In genomic region chr14:55852646-55853551, GRCm38 (mm10) we compare ENCODE assay signal across 8 mouse cellular contexts. TPM values are rescaled to one million over a fixed set of nuclear protein-coding genes. Genes with fewer than 3 reads are reported as not detected.
DNase-seq lines count a peak whose midpoint lies in the region; ATAC-seq lines count a peak whose summit lies in the region.

No protein-coding gene starts in this region.

- H3K27ac ChIP-seq in hindbrain, embryonic 14.5 days, result peak overlapping the region; percentile 86
- H3K27ac ChIP-seq in midbrain, embryonic 12.5 days (replicated peaks), result peak overlapping the region; percentile 89

- no peaks in the 10 kb centered on the region for H3K36me3 ChIP-seq in hindbrain, embryonic 14.5 days (replicated peaks; ENCODE audit: control insufficient read depth, insufficient read depth)
- no peaks in the 10 kb centered on the region for H3K36me3 ChIP-seq in midbrain, embryonic 12.5 days

- H3K4me3 ChIP-seq in hindbrain, embryonic 14.5 days (replicated peaks; ENCODE audit: low read length), result peak overlapping the region; percentile 68
- H3K4me3 ChIP-seq in midbrain, embryonic 12.5 days, result peak overlapping the region; percentile 62

- peak; percentile 81 for ATAC-seq in hindbrain, embryonic 14.5 days (ENCODE audit: low FRiP score)
- ATAC-seq in midbrain, embryonic 12.5 days (ENCODE audit: low FRiP score, low read depth), result peak; percentile 64
- no peak for ATAC-seq in granulocyte monocyte progenitor cell, adult 5-6 weeks (replicated peaks; ENCODE audit: poor library complexity, severe bottlenecking)

- intact Hi-C loops in left cerebral cortex, postnatal 10 days (cut with DNase I), result no loop called here
- intact Hi-C loops in left cerebral cortex, postnatal 25 days (cut with DNase I), result no loop called here

- peak; percentile 27 to 72 for DNase-seq in left cerebral cortex, postnatal 10 days (ENCODE audit: extremely low spot score in 1 of 2, low spot score in 2 of 2)
- no peak for DNase-seq in left cerebral cortex, postnatal 25 days (ENCODE audit: low spot score in 2 of 2)
- DNase-seq in embryo, embryonic 9.5 days (ENCODE audit: extremely low spot score), result peak; percentile 82
- peak; percentile 61 for DNase-seq in hindbrain, embryonic 14.5 days (ENCODE audit: low spot score)
- no peak for DNase-seq in natural killer cell, adult 2 months (ENCODE audit: low spot score in 2 of 2)
- no peak for DNase-seq in adrenal gland, adult (ENCODE audit: inconsistent age in 2 of 2, low spot score in 1 of 2)

- H3K27me3 ChIP-seq in hindbrain, embryonic 14.5 days (ENCODE audit: control insufficient read depth, insufficient read depth, low read length), result no peaks in the 10 kb centered on the region
- no peaks in the 10 kb centered on the region for H3K27me3 ChIP-seq in midbrain, embryonic 12.5 days

- H3K4me2 ChIP-seq in hindbrain, embryonic 14.5 days (replicated peaks), result peak overlapping the region; percentile 88
- peak overlapping the region; percentile 85 for H3K4me2 ChIP-seq in midbrain, embryonic 12.5 days (replicated peaks)

- H3K9me3 ChIP-seq in hindbrain, embryonic 14.5 days (ENCODE audit: control insufficient read depth, low read length), result no peaks in the 10 kb centered on the region
- no peaks in the 10 kb centered on the region for H3K9me3 ChIP-seq in midbrain, embryonic 12.5 days

- H3K9ac ChIP-seq in hindbrain, embryonic 14.5 days, result peak overlapping the region; percentile 88; the same call in 1 of the 2 replicates
- H3K9ac ChIP-seq in midbrain, embryonic 12.5 days (replicated peaks), result peak overlapping the region; percentile 80; the same call in 1 of the 2 replicates

- 5% methylated on average over 11 of the region's 11 CpGs for WGBS in hindbrain, embryonic 14.5 days
- 4% methylated on average over 11 of the region's 11 CpGs for WGBS in midbrain, embryonic 12.5 days

- peaks cover 45% of the 10 kb centered on the region for H3K4me1 ChIP-seq in hindbrain, embryonic 14.5 days (replicated peaks; ENCODE audit: control insufficient read depth, insufficient read depth, low read length)
- H3K4me1 ChIP-seq in midbrain, embryonic 12.5 days, result peaks cover 51% of the 10 kb centered on the region

RNA-seq across cellular contexts. Expression of gene Nynrin, which starts 0.9 kb away (rescaled TPM):
- total RNA-seq in left cerebral cortex, postnatal 10 days (2021), result 10 to 100 TPM; 12.3 to 13.1 TPM
- 10 to 100 TPM in 1 of 2 experiments, 1 to 10 TPM in 1; 6.5 to 10.5 TPM for total RNA-seq in left cerebral cortex, postnatal 25 days (2021)
- 10.8 and 11.7 TPM in 2 replicates for polyA plus RNA-seq in hindbrain, embryonic 14.5 days (2014; fragmentation: Nextera tagmentation; extraction: Ambion mirVana)
- polyA plus RNA-seq in midbrain, embryonic 12.5 days (2016; fragmentation: Nextera tagmentation; extraction: Ambion mirVana), result 27.6 and 28.0 TPM in 2 replicates
- total RNA-seq in granulocyte monocyte progenitor cell, adult 5-6 weeks (2014; fragmentation: Nextera tagmentation), result 4.1 and 7.6 TPM in 2 replicates
- 2.4 and 3.3 TPM in 2 replicates for total RNA-seq in granulocyte monocyte progenitor cell, adult 5-6 weeks (2017)

RNA-seq across cellular contexts. Expression of gene Nfatc4, which starts 30.0 kb away (rescaled TPM):
- total RNA-seq in left cerebral cortex, postnatal 10 days (2021), result 1 to 10 TPM; 3.9 to 4.1 TPM
- 1 to 10 TPM; 1.3 to 2.6 TPM for total RNA-seq in left cerebral cortex, postnatal 25 days (2021)
- polyA plus RNA-seq in hindbrain, embryonic 14.5 days (2014; fragmentation: Nextera tagmentation; extraction: Ambion mirVana), result 9.4 and 10.1 TPM in 2 replicates
- polyA plus RNA-seq in midbrain, embryonic 12.5 days (2016; fragmentation: Nextera tagmentation; extraction: Ambion mirVana), result 20.2 and 24.0 TPM in 2 replicates
- total RNA-seq in granulocyte monocyte progenitor cell, adult 5-6 weeks (2014; fragmentation: Nextera tagmentation), result not detected in 2 replicates
- total RNA-seq in granulocyte monocyte progenitor cell, adult 5-6 weeks (2017), result not detected in 2 replicates

RNA-seq across cellular contexts. Expression of gene Cbln3, which starts 31.3 kb away (rescaled TPM):
- total RNA-seq in left cerebral cortex, postnatal 10 days (2021), result under 1 TPM; 0.28 to 0.65 TPM
- total RNA-seq in left cerebral cortex, postnatal 25 days (2021), result under 1 TPM; 0.14 to 0.25 TPM
- polyA plus RNA-seq in hindbrain, embryonic 14.5 days (2014; fragmentation: Nextera tagmentation; extraction: Ambion mirVana), result 0.51 and 0.56 TPM in 2 replicates
- 0.12 and 0.15 TPM in 2 replicates for polyA plus RNA-seq in midbrain, embryonic 12.5 days (2016; fragmentation: Nextera tagmentation; extraction: Ambion mirVana)
- not detected in 2 replicates for total RNA-seq in granulocyte monocyte progenitor cell, adult 5-6 weeks (2014; fragmentation: Nextera tagmentation)
- total RNA-seq in granulocyte monocyte progenitor cell, adult 5-6 weeks (2017), result not detected in 2 replicates

RNA-seq across cellular contexts. Expression of gene Khnyn, which starts 31.8 kb away (rescaled TPM):
- total RNA-seq in left cerebral cortex, postnatal 10 days (2021), result 10 to 100 TPM in 1 of 2 experiments, 1 to 10 TPM in 1; 9.8 to 11.3 TPM
- total RNA-seq in left cerebral cortex, postnatal 25 days (2021), result 10 to 100 TPM; 10.1 to 10.7 TPM
- polyA plus RNA-seq in hindbrain, embryonic 14.5 days (2014; fragmentation: Nextera tagmentation; extraction: Ambion mirVana), result 6.6 and 7.0 TPM in 2 replicates
- polyA plus RNA-seq in midbrain, embryonic 12.5 days (2016; fragmentation: Nextera tagmentation; extraction: Ambion mirVana), result 21.5 and 22.4 TPM in 2 replicates
- 8.8 and 12.8 TPM in 2 replicates for total RNA-seq in granulocyte monocyte progenitor cell, adult 5-6 weeks (2014; fragmentation: Nextera tagmentation)
- 12.4 and 14.7 TPM in 2 replicates for total RNA-seq in granulocyte monocyte progenitor cell, adult 5-6 weeks (2017)

RNA-seq across cellular contexts. Expression of gene Sdr39u1, which starts 47.2 kb away (rescaled TPM):
- 10 to 100 TPM; 90.4 to 96.1 TPM for total RNA-seq in left cerebral cortex, postnatal 10 days (2021)
- total RNA-seq in left cerebral cortex, postnatal 25 days (2021), result 10 to 100 TPM; 96.3 to 96.9 TPM
- polyA plus RNA-seq in hindbrain, embryonic 14.5 days (2014; fragmentation: Nextera tagmentation; extraction: Ambion mirVana), result 131 and 138 TPM in 2 replicates
- polyA plus RNA-seq in midbrain, embryonic 12.5 days (2016; fragmentation: Nextera tagmentation; extraction: Ambion mirVana), result 41.3 and 44.6 TPM in 2 replicates
- total RNA-seq in granulocyte monocyte progenitor cell, adult 5-6 weeks (2014; fragmentation: Nextera tagmentation), result 13.8 and 15.3 TPM in 2 replicates
- total RNA-seq in granulocyte monocyte progenitor cell, adult 5-6 weeks (2017), result 6.5 and 13.5 TPM in 2 replicates

Comparison
In these comparisons a context has a peak if more than half of its experiments do, and no peak if none do; other contexts are left out.
1. DNase-seq: peak in left cerebral cortex, postnatal 10 days (2 of 2), embryo, embryonic 9.5 days (single experiment) and hindbrain, embryonic 14.5 days (single experiment); none in left cerebral cortex, postnatal 25 days (0 of 2), natural killer cell, adult 2 months (0 of 2) and adrenal gland, adult (0 of 2).